Mouse (Mus musculus): ENCODE results near the gene Dera. TPM values are rescaled to one million over a fixed set of nuclear protein-coding genes. Genes with fewer than 3 reads are reported as not detected.

The Dera gene
- total and polyA plus RNA-seq, 3 experiments, result 59.5 to 80.6 (median 78.0) TPM

- no peaks in the 10 kb centered on the region for H3K27me3 ChIP-seq (replicated peaks)
- no peaks in the 10 kb centered on the region for H3K9me3 ChIP-seq (replicated peaks; ENCODE audit: low read length)
- no peak overlapping the region for H3K9ac ChIP-seq (ENCODE audit: insufficient read depth, low read depth)
- DNase-seq (ENCODE audit: extremely low read depth), result no peak
- in situ Hi-C loops (cut with MboI; ENCODE audit: low pct_ligation_motif_present, low pct_unique_long_range_greater_than_20kb, low sequenced_read_pairs) (loop anchor here (25.0 kb wide), 1 partner anchor 373 kb away; no protein-coding TSS in a partner anchor), dilution Hi-C loops (cut with MboI; ENCODE audit: extremely low pct_ligation_motif_present, extremely low pct_unique_long_range_greater_than_20kb, low sequenced_read_pairs) (no loop called here)
- no peaks in the 10 kb centered on the region for H3K79me2 ChIP-seq (replicated peaks; ENCODE audit: control insufficient read depth, extremely low read depth, insufficient read depth, poor library complexity, severe bottlenecking)
- H3K4me3 ChIP-seq (replicated peaks in 1 of 3; ENCODE audit: low read depth in 2 of 3, low read length in 2 of 3, poor library complexity in 1 of 3), result no peak overlapping the region
- TF ChIP-seq E2F4 (IDR thresholded peaks at IDR 0.05; ENCODE audit: insufficient replicate concordance, low read depth, low read length), result no peak
- no peak for TF ChIP-seq IRF4 (IDR thresholded peaks at IDR 0.05; ENCODE audit: low read depth, low read length)
- TF ChIP-seq EP300 (IDR thresholded peaks at IDR 0.05; ENCODE audit: low read length), result no peak
- TF ChIP-seq MAFK (IDR thresholded peaks at IDR 0.05; ENCODE audit: insufficient replicate concordance, low read length), result no peak
- no peak for TF ChIP-seq PAX5 (IDR thresholded peaks at IDR 0.05; ENCODE audit: low read length)
- no peak for TF ChIP-seq MAZ (IDR thresholded peaks at IDR 0.05; ENCODE audit: low read depth, low read length)
- no peak for TF ChIP-seq KAT2A (IDR thresholded peaks at IDR 0.05; ENCODE audit: insufficient replicate concordance, low read length)
- no peak for TF ChIP-seq RAD21 (IDR thresholded peaks at IDR 0.05; ENCODE audit: low read depth, low read length)
- no peak for TF ChIP-seq CTCF (conservative IDR thresholded peaks at IDR 0.05 in 1 of 2, IDR thresholded peaks at IDR 0.05 in 1 of 2; ENCODE audit: low read depth in 2 of 2, low read length in 2 of 2)
- no peak for TF ChIP-seq JUND (conservative IDR thresholded peaks at IDR 0.05; ENCODE audit: low read depth, low read length)
- no peak for TF ChIP-seq MXI1 (IDR thresholded peaks at IDR 0.05; ENCODE audit: low read depth, low read length)
- TF ChIP-seq ZKSCAN1 (IDR thresholded peaks at IDR 0.05; ENCODE audit: borderline replicate concordance, low read depth, low read length), result no peak
- no peak for TF ChIP-seq RCOR1 (conservative IDR thresholded peaks at IDR 0.05; ENCODE audit: low read depth, low read length)
- TF ChIP-seq TBP (conservative IDR thresholded peaks at IDR 0.05; ENCODE audit: low read depth, low read length), result no peak
- TF ChIP-seq HCFC1 (IDR thresholded peaks at IDR 0.05; ENCODE audit: low read depth, low read length), result no peak
- TF ChIP-seq POLR2A (IDR thresholded peaks at IDR 0.05; ENCODE audit: low read depth, low read length), result no peak
- peaks cover 2 to 5% of the 10 kb centered on the region in 2 experiments; a peak in 2 of 4 replicates for H3K4me1 ChIP-seq (ENCODE audit: control insufficient read depth in 1 of 2, insufficient read depth in 2 of 2)
- H3K27ac ChIP-seq (ENCODE audit: insufficient read depth, low read depth), result no peak overlapping the region
- no peak overlapping the region for H3K4me2 ChIP-seq (ENCODE audit: insufficient read depth, low read depth, poor library complexity, severe bottlenecking)
- peaks cover 15 to 64% of the 10 kb centered on the region in 2 experiments for H3K36me3 ChIP-seq (replicated peaks in 1 of 2; ENCODE audit: control insufficient read depth in 1 of 2, insufficient read depth in 1 of 2, low read length in 1 of 2)
These were observed 34.7 kb downstream of the Dera start for GRCm38 (mm10) chr6:137788976-137789590.

GRCm38 (mm10) chr6:137789658-137790057 lies 35.3 kb downstream of the Dera start:
- in situ Hi-C loops (cut with MboI; ENCODE audit: low pct_ligation_motif_present, low pct_unique_long_range_greater_than_20kb, low sequenced_read_pairs), result loop anchor here (25.0 kb wide), 1 partner anchor 373 kb away; no protein-coding TSS in a partner anchor
- DNase-seq (ENCODE audit: extremely low read depth), result no peak
- dilution Hi-C loops (cut with MboI; ENCODE audit: extremely low pct_ligation_motif_present, extremely low pct_unique_long_range_greater_than_20kb, low sequenced_read_pairs), result no loop called here
- H3K4me3 ChIP-seq (replicated peaks in 1 of 3; ENCODE audit: low read depth in 2 of 3, low read length in 2 of 3, poor library complexity in 1 of 3), result no peak overlapping the region
- TF ChIP-seq MYC (IDR thresholded peaks at IDR 0.05; ENCODE audit: low read depth, low read length) (no peak), IRF4 (IDR thresholded peaks at IDR 0.05; ENCODE audit: low read depth, low read length) (no peak), KAT2A (IDR thresholded peaks at IDR 0.05; ENCODE audit: insufficient replicate concordance, low read length) (no peak), PAX5 (IDR thresholded peaks at IDR 0.05; ENCODE audit: low read length) (no peak)
- peaks cover 2 to 5% of the 10 kb centered on the region in 2 experiments; a peak in 2 of 4 replicates for H3K4me1 ChIP-seq (ENCODE audit: control insufficient read depth in 1 of 2, insufficient read depth in 2 of 2)
- H3K79me2 ChIP-seq (replicated peaks; ENCODE audit: control insufficient read depth, extremely low read depth, insufficient read depth, poor library complexity, severe bottlenecking), result no peaks in the 10 kb centered on the region
- H3K36me3 ChIP-seq (replicated peaks in 1 of 2; ENCODE audit: control insufficient read depth in 1 of 2, insufficient read depth in 1 of 2, low read length in 1 of 2), result peaks cover 15 to 64% of the 10 kb centered on the region in 2 experiments
- no peaks in the 10 kb centered on the region for H3K27me3 ChIP-seq (replicated peaks)
- H3K9ac ChIP-seq (ENCODE audit: insufficient read depth, low read depth), result no peak overlapping the region
- no peak overlapping the region for H3K27ac ChIP-seq (ENCODE audit: insufficient read depth, low read depth)
- H3K4me2 ChIP-seq (ENCODE audit: insufficient read depth, low read depth, poor library complexity, severe bottlenecking), result no peak overlapping the region
- no peaks in the 10 kb centered on the region for H3K9me3 ChIP-seq (replicated peaks; ENCODE audit: low read length)
